Mouse (Mus musculus) heart, embryonic 14.5 days (tissue): ENCODE measurements around the gene Stat4. TPM values are rescaled to one million over a fixed set of nuclear protein-coding genes. Genes with fewer than 3 reads are reported as not detected.
A peak's percentile ranks its signal among the peaks of the same experiment; 100 is the strongest.

Source experiments
- ATAC-seq: fragments of 200-750 bp; cut with Nextera tagmentation; 2 replicates; pipeline ENCODE4 v1.8.0; 2017; ENCODE audit warnings: low read depth, moderate TSS enrichment; ENCODE audit not compliant: insufficient number of reproducible peaks, insufficient read depth, low FRiP score
- H3K27ac ChIP-seq, 2 experiments: fragments of 200-500 bp in 1 of 2; fragments of 300-500 bp in 1 of 2; sonication (generic) in 1 of 2; replicated peaks in 1 of 2; 2 replicates each; pipeline ENCODE4 v1.5.1; 2012 to 2014; ENCODE audit warnings: low read depth in 2 of 2, low read length in 2 of 2, control low read depth in 1 of 2, mild to moderate bottlenecking in 1 of 2, mixed read lengths in 1 of 2; ENCODE audit not compliant: control insufficient read depth in 1 of 2, insufficient read depth in 1 of 2
- H3K27me3 ChIP-seq: fragments of 300-500 bp; sonication (generic); 2 replicates; pipeline ENCODE4 v1.6.1; 2014; ENCODE audit warnings: mild to moderate bottlenecking, low read length, control low read depth; ENCODE audit not compliant: control insufficient read depth, insufficient read depth
- H3K36me3 ChIP-seq: fragments of 300-500 bp; sonication (generic); 2 replicates; pipeline ENCODE4 v1.6.1; 2014; ENCODE audit warnings: mild to moderate bottlenecking, control low read depth, low read length, mixed read lengths; ENCODE audit not compliant: control insufficient read depth, insufficient read depth
- H3K4me1 ChIP-seq, 2 experiments: fragments of 200-500 bp in 1 of 2; fragments of 300-500 bp in 1 of 2; sonication (generic) in 1 of 2; 2 replicates each; pipeline ENCODE4 v1.6.1; 2012 to 2014; ENCODE audit warnings: low read length in 2 of 2, control low read depth in 1 of 2, mixed read lengths in 1 of 2; ENCODE audit not compliant: control insufficient read depth in 2 of 2, insufficient read depth in 2 of 2
- H3K4me2 ChIP-seq: fragments of 300-500 bp; sonication (generic); 2 replicates; pipeline ENCODE4 v1.6.1; 2014; ENCODE audit warnings: mild to moderate bottlenecking, low read length
- H3K4me3 ChIP-seq, 2 experiments: fragments of 200-500 bp in 1 of 2; fragments of 300-500 bp in 1 of 2; sonication (generic) in 1 of 2; 2 replicates each; pipeline ENCODE4 v1.5.1; 2012 to 2014; ENCODE audit warnings: low read length in 2 of 2, mild to moderate bottlenecking in 2 of 2, control low read depth in 1 of 2, low read depth in 1 of 2, moderate library complexity in 1 of 2; ENCODE audit not compliant: control insufficient read depth in 1 of 2, insufficient read depth in 1 of 2
- H3K9ac ChIP-seq: fragments of 300-500 bp; sonication (generic); 2 replicates; pipeline ENCODE4 v1.6.1; 2014; ENCODE audit warnings: mild to moderate bottlenecking, low read length
- H3K9me3 ChIP-seq: fragments of 300-500 bp; sonication (generic); 2 replicates; pipeline ENCODE4 v1.6.1; 2016; ENCODE audit warnings: low read length, control low read depth; ENCODE audit not compliant: control insufficient read depth
- WGBS: fragments of 180-500 bp; shearing (Covaris S2); extraction: QIAGEN DNeasy Blood & Tissue Kit; methylation state at CpG from one replicate; pipeline ENCODE4 v1.1.7; 2014; 5-methylcytosine and 5-hydroxymethylcytosine counted together
- polyA plus RNA-seq: library from polyadenylated mRNA; unstranded; fragments of >200 nt; fragmentation: Nextera tagmentation; extraction: Ambion mirVana; gene quantifications from 2 replicates; pipeline ENCODE4 v1.2.1, GENCODE M21; 2014

The Stat4 gene
- polyA plus RNA-seq, 1 experiment from 2014 or later = 2.4 TPM

- H3K36me3 ChIP-seq = peaks cover 48% of the 10 kb centered on the region
- H3K27me3 ChIP-seq = no peaks in the 10 kb centered on the region
- peak overlapping the region; percentile 75 to 82 for H3K27ac ChIP-seq
- no peak overlapping the region for H3K9ac ChIP-seq
- H3K4me3 ChIP-seq = no peak overlapping the region
- peaks cover 21 to 31% of the 10 kb centered on the region in 2 experiments for H3K4me1 ChIP-seq
- no peak overlapping the region for H3K4me2 ChIP-seq
- no peaks in the 10 kb centered on the region; the same call in 1 of the 2 replicates for H3K9me3 ChIP-seq
- WGBS = 57% methylated on average over 13 of the region's 13 CpGs
- peak; percentile 33; the same call in 1 of the 2 replicates for ATAC-seq
Measured at GRCm38 (mm10) chr1:52152369-52152768, 165.4 kb downstream of the Stat4 start.

GRCm38 (mm10) chr1:52152936-52153335 lies 166.0 kb downstream of the Stat4 start:
- Histone ChIP-seq H3K9ac (0 out of 2 replicates have a peak overlapping the region, but pooled peaks have one; percentile 10), H3K4me1 (peaks cover 18 to 28% of the 10 kb centered on the region in 2 experiments), H3K27ac (peak overlapping the region; percentile 75 to 82), H3K4me2 (no peak overlapping the region), H3K4me3 (no peak overlapping the region), H3K9me3 (peaks cover 3% of the 10 kb centered on the region; the same call in 1 of the 2 replicates), H3K36me3 (peaks cover 54% of the 10 kb centered on the region), H3K27me3 (no peaks in the 10 kb centered on the region)
- WGBS = 35% methylated on average over 3 of the region's 3 CpGs
- ATAC-seq = no peak

- H3K4me3 ChIP-seq = no peak overlapping the region
- H3K9ac ChIP-seq = no peak overlapping the region
- H3K4me1 ChIP-seq = peaks cover 10 to 17% of the 10 kb centered on the region in 2 experiments
- ATAC-seq = no peak
- no peak overlapping the region for H3K27ac ChIP-seq
- no peaks in the 10 kb centered on the region for H3K27me3 ChIP-seq
- 92% methylated on average over 8 of the region's 8 CpGs for WGBS
- peaks cover 3% of the 10 kb centered on the region; the same call in 1 of the 2 replicates for H3K9me3 ChIP-seq
- peaks cover 54% of the 10 kb centered on the region for H3K36me3 ChIP-seq
- no peak overlapping the region for H3K4me2 ChIP-seq
Measured at GRCm38 (mm10) chr1:52154890-52155289, 167.9 kb downstream of the Stat4 start.

- no peaks in the 10 kb centered on the region for H3K27me3 ChIP-seq
- peaks cover 3% of the 10 kb centered on the region; the same call in 1 of the 2 replicates for H3K9me3 ChIP-seq
- ATAC-seq = no peak
- WGBS = 80% methylated on average over 10 of the region's 10 CpGs
- H3K4me3 ChIP-seq = no peak overlapping the region
- H3K36me3 ChIP-seq = peaks cover 58% of the 10 kb centered on the region
- H3K4me2 ChIP-seq = no peak overlapping the region
- no peak overlapping the region for H3K27ac ChIP-seq
- peaks cover 2 to 3% of the 10 kb centered on the region in 2 experiments; a peak in 2 of 4 replicates for H3K4me1 ChIP-seq
- no peak overlapping the region for H3K9ac ChIP-seq
Measured at GRCm38 (mm10) chr1:52156351-52156750, 169.4 kb downstream of the Stat4 start.

Other genes with a start within 250 kb of the Stat4 start
- gene Myo1b, start 71.1 kb upstream of the Stat4 start, polyA plus RNA-seq = 39.5 and 40.8 TPM in 2 replicates
- 31.7 and 38.0 TPM in 2 replicates for gene Stat1, start 132.3 kb downstream of the Stat4 start, polyA plus RNA-seq
- 42.0 and 45.6 TPM in 2 replicates for gene Gls, start 246.1 kb downstream of the Stat4 start, polyA plus RNA-seq